Mouse (Mus musculus) heart, adult 18-20 months (tissue): ENCODE results near the gene Znrf3. TPM values are rescaled to one million over a fixed set of nuclear protein-coding genes. Genes with fewer than 3 reads are reported as not detected.

ENCODE experiments used
- DNase-seq, 2 experiments: peaks; one replicate each; pipeline ENCODE4 v3.0.0; 2021 to 2022; ENCODE audit warnings: mixed read lengths in 1 of 2
- total RNA-seq, 2 experiments: library from RNA; stranded (reverse); gene quantifications; 2 replicates each; pipeline ENCODE4 v1.2.3; 2021

The Znrf3 gene
- total RNA-seq, 2 experiments from 2014 or later = 7.3 to 7.5 TPM

GRCm38 (mm10) chr11:5398301-5399053, 46.2 kb downstream of the Znrf3 start:
- DNase-seq = no peak

- DNase-seq = no peak
Observed at GRCm38 (mm10) chr11:5390969-5391831, 53.4 kb downstream of the Znrf3 start.

- no peak for DNase-seq
Observed at GRCm38 (mm10) chr11:5382652-5383051, 62.0 kb downstream of the Znrf3 start.

GRCm38 (mm10) chr11:5381226-5381625, 63.4 kb downstream of the Znrf3 start:
- DNase-seq = peak in 1 of 2 experiments; percentile 12

GRCm38 (mm10) chr11:5380275-5380674, 64.4 kb downstream of the Znrf3 start:
- peak; percentile 23 to 26 for DNase-seq

GRCm38 (mm10) chr11:5369176-5369575, 75.5 kb downstream of the Znrf3 start:
- no peak for DNase-seq

- DNase-seq = peak in 1 of 2 experiments; percentile 17
Observed at GRCm38 (mm10) chr11:5368492-5368891, 76.2 kb downstream of the Znrf3 start.

- no peak for DNase-seq
Observed at GRCm38 (mm10) chr11:5355266-5355764, 89.3 kb downstream of the Znrf3 start.

GRCm38 (mm10) chr11:5354753-5355152, 89.9 kb downstream of the Znrf3 start:
- DNase-seq = peak; percentile 42 to 45

GRCm38 (mm10) chr11:5353032-5353431, 91.6 kb downstream of the Znrf3 start:
- no peak for DNase-seq

- no peak for DNase-seq
Observed at GRCm38 (mm10) chr11:5349483-5349882, 95.2 kb downstream of the Znrf3 start.

- DNase-seq = no peak
Observed at GRCm38 (mm10) chr11:5346845-5347640, 97.6 kb downstream of the Znrf3 start.

- DNase-seq = no peak
Observed at GRCm38 (mm10) chr11:5343748-5344147, 100.9 kb downstream of the Znrf3 start.

- no peak for DNase-seq
Observed at GRCm38 (mm10) chr11:5339732-5340131, 104.9 kb downstream of the Znrf3 start.

GRCm38 (mm10) chr11:5336852-5337251, 107.8 kb downstream of the Znrf3 start:
- no peak for DNase-seq

- no peak for DNase-seq
Observed at GRCm38 (mm10) chr11:5336269-5336668, 108.4 kb downstream of the Znrf3 start.

GRCm38 (mm10) chr11:5330851-5331250, 113.8 kb downstream of the Znrf3 start:
- no peak for DNase-seq

- no peak for DNase-seq
Observed at GRCm38 (mm10) chr11:5327693-5328092, 117.0 kb downstream of the Znrf3 start.

GRCm38 (mm10) chr11:5326252-5326651, 118.4 kb downstream of the Znrf3 start:
- no peak for DNase-seq

- no peak for DNase-seq
Observed at GRCm38 (mm10) chr11:5325217-5325616, 119.4 kb downstream of the Znrf3 start.

GRCm38 (mm10) chr11:5324296-5324695, 120.4 kb downstream of the Znrf3 start:
- no peak for DNase-seq

- no peak for DNase-seq
Observed at GRCm38 (mm10) chr11:5321687-5322086, 123.0 kb downstream of the Znrf3 start.
